Mouse (Mus musculus) thymus, postnatal 4 days (tissue): ENCODE measurements at regions not wholly inside any gene's neighbourhood (a gene's known extent, or its start where the extent isn't known, plus 50 kb on each side); places are given as distances from the start of the nearest gene placed in this dataset.
"Not testable (repeated sequence)": the region's sequence is repeated elsewhere in the genome, so short reads cannot be mapped to it uniquely, and the experiment has no call there.

Experiments used
- DNase-seq: peaks from one replicate; pipeline ENCODE4 v3.0.0; 2021

- DNase-seq: no peak
Measured at GRCm38 (mm10) chr3:40405095-40405948, 125.8 kb upstream of the Intu start.

- DNase-seq: no peak
Measured at GRCm38 (mm10) chr3:40405949-40406236, 125.2 kb upstream of the Intu start.

GRCm38 (mm10) chr3:40408921-40409488 lies 122.1 kb upstream of the Intu start:
- no peak for DNase-seq

- no peak for DNase-seq
Measured at GRCm38 (mm10) chr3:40410749-40411310, 120.3 kb upstream of the Intu start.

GRCm38 (mm10) chr3:40425183-40425844 lies 105.8 kb upstream of the Intu start:
- DNase-seq: not testable (repeated sequence)

GRCm38 (mm10) chr3:40426070-40426469 lies 105.0 kb upstream of the Intu start:
- no peak for DNase-seq

- no peak for DNase-seq
Measured at GRCm38 (mm10) chr3:40428021-40428420, 103.1 kb upstream of the Intu start.

- no peak for DNase-seq
Measured at GRCm38 (mm10) chr3:40438251-40438650, 92.8 kb upstream of the Intu start.

GRCm38 (mm10) chr3:40441092-40442036 lies 89.7 kb upstream of the Intu start:
- no peak for DNase-seq

GRCm38 (mm10) chr3:40443788-40444595 lies 87.1 kb upstream of the Intu start:
- DNase-seq: peak; percentile 76

- no peak for DNase-seq
Measured at GRCm38 (mm10) chr3:40452958-40453357, 78.1 kb upstream of the Intu start.

GRCm38 (mm10) chr3:40453552-40453951 lies 77.5 kb upstream of the Intu start:
- DNase-seq: no peak

- DNase-seq: no peak
Measured at GRCm38 (mm10) chr3:40456070-40456469, 75.0 kb upstream of the Intu start.

GRCm38 (mm10) chr3:40458490-40458889 lies 72.6 kb upstream of the Intu start:
- DNase-seq: no peak

- DNase-seq: no peak
Measured at GRCm38 (mm10) chr3:40463446-40463845, 67.6 kb upstream of the Intu start.

GRCm38 (mm10) chr3:40470101-40470500 lies 61.0 kb upstream of the Intu start:
- DNase-seq: no peak

- DNase-seq: no peak
Measured at GRCm38 (mm10) chr3:40472766-40473165, 58.3 kb upstream of the Intu start.

- DNase-seq: no peak
Measured at GRCm38 (mm10) chr3:40480258-40480951, 50.7 kb upstream of the Intu start.
